Mouse (Mus musculus): ENCODE data around the gene Dock8. TPM values are rescaled to one million over a fixed set of nuclear protein-coding genes. Genes with fewer than 3 reads are reported as not detected.

Dock8 gene
- polyA plus RNA-seq, 1 experiment from 2014 or later = 5.6 TPM

DNA sequence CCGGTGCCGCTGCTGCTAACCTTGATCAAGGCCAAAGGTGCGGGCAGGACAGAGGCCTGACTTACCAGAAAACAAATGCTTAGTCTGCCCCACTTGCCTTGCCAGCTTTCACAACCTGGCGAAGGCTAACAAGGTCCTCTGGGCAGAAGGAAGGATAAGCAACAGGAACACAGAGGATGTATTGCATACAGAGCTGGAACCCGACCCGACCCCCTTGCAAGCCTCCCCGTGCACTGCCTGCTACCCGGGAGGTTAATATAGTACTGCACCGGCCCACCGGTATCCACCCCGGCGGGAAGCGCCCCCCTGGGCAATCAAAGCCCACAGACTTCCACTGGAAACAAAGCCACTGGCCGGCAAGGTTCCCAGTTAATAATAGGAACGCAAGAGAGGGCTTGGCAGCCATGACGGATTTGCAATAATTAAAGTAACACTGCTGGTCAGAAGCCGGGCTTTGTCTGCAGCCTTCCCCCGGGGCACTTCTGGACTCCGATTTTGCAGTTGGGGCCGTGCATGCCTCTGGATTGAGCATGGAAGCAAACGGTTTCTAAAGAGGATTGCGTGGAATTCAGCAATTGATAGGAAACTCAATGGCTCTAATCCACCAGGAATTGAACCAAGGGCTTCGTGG lies 208.5 kb downstream of the Dock8 start:
- DNase-seq (ENCODE audit: low spot score) (no peak), ATAC-seq (ENCODE audit: low read depth) (no peak)
- Histone ChIP-seq H3K9me3 (ENCODE audit: control insufficient read depth, low read length) (peaks cover under 1% of the 10 kb centered on the region; the same call in 1 of the 2 replicates), H3K27ac (replicated peaks; ENCODE audit: low read depth, low read length) (no peak overlapping the region), H3K9ac (ENCODE audit: low read depth, low read length) (no peak overlapping the region; the same call in 1 of the 2 replicates), H3K36me3 (ENCODE audit: control insufficient read depth, insufficient read depth, low read length) (no peaks in the 10 kb centered on the region), H3K27me3 (replicated peaks; ENCODE audit: control insufficient read depth, insufficient read depth, low read length) (no peaks in the 10 kb centered on the region), H3K4me1 (ENCODE audit: control insufficient read depth, insufficient read depth, low read length) (peaks cover 5% of the 10 kb centered on the region; the same call in 1 of the 2 replicates), H3K4me3 (ENCODE audit: low read depth, low read length) (peak overlapping the region; percentile 13; the same call in 1 of the 2 replicates), H3K4me2 (ENCODE audit: low read depth, low read length) (peak overlapping the region; percentile 48)
- WGBS = 7% methylated on average over 23 of the region's 23 CpGs

DNA sequence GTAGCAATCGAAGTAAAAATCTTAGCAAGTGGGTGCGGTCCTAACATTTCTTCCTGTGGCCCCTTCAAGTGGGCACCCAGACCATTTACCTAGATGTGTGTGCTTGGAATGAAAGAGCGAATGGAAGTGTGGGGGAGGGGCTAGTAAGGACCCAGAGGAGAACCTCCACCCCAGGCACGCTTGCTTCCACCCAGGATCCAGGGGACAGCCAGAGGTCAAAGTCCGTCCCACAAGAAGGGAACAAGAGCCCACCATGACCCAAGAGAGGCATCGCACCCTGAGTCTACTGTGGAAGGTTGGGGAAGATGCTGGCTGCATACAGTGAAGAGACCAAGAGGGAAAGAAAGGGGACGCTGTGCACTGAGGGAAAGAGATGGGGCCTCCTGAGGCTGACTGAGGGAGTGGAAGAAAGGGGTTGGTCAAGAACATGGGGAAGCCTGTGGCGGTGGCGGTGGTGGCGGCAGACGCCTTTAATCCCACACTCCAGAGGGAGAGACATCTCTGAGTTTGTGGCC lies 209.3 kb downstream of the Dock8 start:
- peaks cover 5% of the 10 kb centered on the region; the same call in 1 of the 2 replicates for H3K4me1 ChIP-seq (ENCODE audit: control insufficient read depth, insufficient read depth, low read length)
- WGBS = 71% methylated on average over 11 of the region's 11 CpGs
- H3K9ac ChIP-seq (ENCODE audit: low read depth, low read length) = no peak overlapping the region
- peaks cover 6% of the 10 kb centered on the region; the same call in 1 of the 2 replicates for H3K9me3 ChIP-seq (ENCODE audit: control insufficient read depth, low read length)
- H3K36me3 ChIP-seq (ENCODE audit: control insufficient read depth, insufficient read depth, low read length) = no peaks in the 10 kb centered on the region
- no peak overlapping the region for H3K27ac ChIP-seq (replicated peaks; ENCODE audit: low read depth, low read length)
- no peak overlapping the region for H3K4me3 ChIP-seq (ENCODE audit: low read depth, low read length)
- H3K4me2 ChIP-seq (ENCODE audit: low read depth, low read length) = peak overlapping the region; percentile 48; the same call in 1 of the 2 replicates
- H3K27me3 ChIP-seq (replicated peaks; ENCODE audit: control insufficient read depth, insufficient read depth, low read length) = no peaks in the 10 kb centered on the region
- DNase-seq (ENCODE audit: low spot score) = no peak
- ATAC-seq (ENCODE audit: low read depth) = no peak

DNA sequence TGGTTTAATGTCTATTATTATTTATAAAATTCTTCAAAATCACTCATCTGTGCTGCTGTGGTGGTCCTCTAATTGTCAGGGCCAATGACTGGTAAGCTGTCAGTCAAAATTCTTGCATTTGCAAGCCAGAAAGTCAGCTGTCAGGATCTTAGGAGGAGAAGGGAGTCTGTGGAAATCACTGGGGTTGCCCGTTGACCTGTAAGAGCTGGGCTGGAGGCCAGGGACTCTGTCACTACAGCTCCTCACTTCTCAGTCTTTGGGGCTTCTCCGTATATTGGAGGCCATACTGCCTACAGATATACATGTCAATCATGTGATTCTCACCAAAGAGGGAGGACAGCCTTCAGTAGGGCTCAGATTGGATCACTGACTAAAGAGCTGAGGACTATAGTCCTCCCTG lies 221.3 kb downstream of the Dock8 start:
- Histone ChIP-seq H3K27me3 (replicated peaks; ENCODE audit: control insufficient read depth, insufficient read depth, low read length) (no peaks in the 10 kb centered on the region), H3K4me2 (ENCODE audit: low read depth, low read length) (no peak overlapping the region), H3K27ac (replicated peaks; ENCODE audit: low read depth, low read length) (no peak overlapping the region), H3K9ac (ENCODE audit: low read depth, low read length) (no peak overlapping the region), H3K36me3 (ENCODE audit: control insufficient read depth, insufficient read depth, low read length) (no peaks in the 10 kb centered on the region), H3K9me3 (ENCODE audit: control insufficient read depth, low read length) (no peaks in the 10 kb centered on the region), H3K4me3 (ENCODE audit: low read depth, low read length) (no peak overlapping the region), H3K4me1 (ENCODE audit: control insufficient read depth, insufficient read depth, low read length) (no peaks in the 10 kb centered on the region)
- ATAC-seq (ENCODE audit: low read depth) (no peak), DNase-seq (ENCODE audit: low spot score) (no peak)
- 72% methylated on average over 2 of the region's 2 CpGs for WGBS

GRCm38 (mm10) chr19:25221964-25222640 lies 222.8 kb downstream of the Dock8 start:
- Histone ChIP-seq H3K27me3 (replicated peaks; ENCODE audit: control insufficient read depth, insufficient read depth, low read length) (no peaks in the 10 kb centered on the region), H3K9ac (ENCODE audit: low read depth, low read length) (no peak overlapping the region), H3K36me3 (ENCODE audit: control insufficient read depth, insufficient read depth, low read length) (no peaks in the 10 kb centered on the region), H3K4me1 (ENCODE audit: control insufficient read depth, insufficient read depth, low read length) (no peaks in the 10 kb centered on the region), H3K4me3 (ENCODE audit: low read depth, low read length) (no peak overlapping the region), H3K9me3 (ENCODE audit: control insufficient read depth, low read length) (no peaks in the 10 kb centered on the region), H3K27ac (replicated peaks; ENCODE audit: low read depth, low read length) (no peak overlapping the region), H3K4me2 (ENCODE audit: low read depth, low read length) (no peak overlapping the region)
- ATAC-seq (ENCODE audit: low read depth) (no peak), DNase-seq (ENCODE audit: low spot score) (no peak)
- 68% methylated on average over 9 of the region's 9 CpGs for WGBS

- Histone ChIP-seq H3K4me2 (ENCODE audit: low read depth, low read length) (no peak overlapping the region), H3K4me3 (ENCODE audit: low read depth, low read length) (no peak overlapping the region), H3K9ac (ENCODE audit: low read depth, low read length) (no peak overlapping the region), H3K27me3 (replicated peaks; ENCODE audit: control insufficient read depth, insufficient read depth, low read length) (no peaks in the 10 kb centered on the region), H3K27ac (replicated peaks; ENCODE audit: low read depth, low read length) (no peak overlapping the region), H3K9me3 (ENCODE audit: control insufficient read depth, low read length) (no peaks in the 10 kb centered on the region), H3K36me3 (ENCODE audit: control insufficient read depth, insufficient read depth, low read length) (no peaks in the 10 kb centered on the region), H3K4me1 (ENCODE audit: control insufficient read depth, insufficient read depth, low read length) (no peaks in the 10 kb centered on the region)
- 78% methylated on average over 4 of the region's 4 CpGs for WGBS
- DNase-seq (ENCODE audit: low spot score) (peak; percentile 16), ATAC-seq (ENCODE audit: low read depth) (no peak)
These were observed 231.0 kb downstream of the Dock8 start for GRCm38 (mm10) chr19:25230058-25230974.

DNA sequence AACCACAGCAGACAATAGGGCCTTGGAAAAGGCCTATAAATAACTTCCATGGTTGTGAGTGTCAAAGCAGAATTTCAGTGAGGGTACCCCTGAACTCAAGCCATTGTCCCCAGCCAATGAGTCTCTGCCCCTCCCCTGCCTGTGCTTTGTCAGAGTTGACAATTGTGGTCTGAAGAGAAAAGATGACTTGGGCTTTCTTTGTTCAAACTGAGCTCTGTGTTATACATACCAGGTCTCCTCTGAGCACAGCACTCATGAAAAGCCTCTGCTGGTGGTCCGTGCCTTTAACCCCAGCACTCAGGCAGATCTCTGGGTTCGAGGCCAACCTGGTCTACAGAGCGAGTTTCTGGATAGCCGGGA lies 231.6 kb downstream of the Dock8 start:
- Histone ChIP-seq H3K9me3 (ENCODE audit: control insufficient read depth, low read length) (no peaks in the 10 kb centered on the region), H3K27ac (replicated peaks; ENCODE audit: low read depth, low read length) (no peak overlapping the region), H3K4me3 (ENCODE audit: low read depth, low read length) (no peak overlapping the region), H3K4me1 (ENCODE audit: control insufficient read depth, insufficient read depth, low read length) (no peaks in the 10 kb centered on the region), H3K27me3 (replicated peaks; ENCODE audit: control insufficient read depth, insufficient read depth, low read length) (no peaks in the 10 kb centered on the region), H3K4me2 (ENCODE audit: low read depth, low read length) (no peak overlapping the region), H3K9ac (ENCODE audit: low read depth, low read length) (no peak overlapping the region), H3K36me3 (ENCODE audit: control insufficient read depth, insufficient read depth, low read length) (no peaks in the 10 kb centered on the region)
- WGBS = 69% methylated on average over 4 of the region's 4 CpGs
- no peak for ATAC-seq (ENCODE audit: low read depth)
- no peak for DNase-seq (ENCODE audit: low spot score)

GRCm38 (mm10) chr19:25232032-25232431 lies 232.7 kb downstream of the Dock8 start:
- H3K4me2 ChIP-seq (ENCODE audit: low read depth, low read length) = no peak overlapping the region
- no peak for DNase-seq (ENCODE audit: low spot score)
- no peaks in the 10 kb centered on the region for H3K4me1 ChIP-seq (ENCODE audit: control insufficient read depth, insufficient read depth, low read length)
- no peak overlapping the region for H3K9ac ChIP-seq (ENCODE audit: low read depth, low read length)
- H3K36me3 ChIP-seq (ENCODE audit: control insufficient read depth, insufficient read depth, low read length) = no peaks in the 10 kb centered on the region
- no peak overlapping the region for H3K27ac ChIP-seq (replicated peaks; ENCODE audit: low read depth, low read length)
- no peaks in the 10 kb centered on the region for H3K9me3 ChIP-seq (ENCODE audit: control insufficient read depth, low read length)
- 61% methylated on average over 10 of the region's 10 CpGs for WGBS
- no peaks in the 10 kb centered on the region for H3K27me3 ChIP-seq (replicated peaks; ENCODE audit: control insufficient read depth, insufficient read depth, low read length)
- no peak overlapping the region for H3K4me3 ChIP-seq (ENCODE audit: low read depth, low read length)
- no peak for ATAC-seq (ENCODE audit: low read depth)
